Mouse (Mus musculus) midbrain, embryonic 10.5 days (tissue): ENCODE data around the gene Six2. TPM values are rescaled to one million over a fixed set of nuclear protein-coding genes. Genes with fewer than 3 reads are reported as not detected.
"Not testable (repeated sequence)": the region's sequence is repeated elsewhere in the genome, so short reads cannot be mapped to it uniquely, and the experiment has no call there.

Source experiments
- DNase-seq: peaks from one replicate; pipeline ENCODE4 v3.0.0-alpha.2; 2017; ENCODE audit warnings: low spot score
- H3K27ac ChIP-seq: fragments of 300-500 bp; sonication (generic); replicated peaks from 2 replicates; pipeline ENCODE4 v1.5.1; 2016; ENCODE audit warnings: mild to moderate bottlenecking
- H3K27me3 ChIP-seq: fragments of 300-500 bp; sonication (generic); 2 replicates; pipeline ENCODE4 v1.6.1; 2016; ENCODE audit warnings: low read depth, mild to moderate bottlenecking; ENCODE audit not compliant: poor library complexity, severe bottlenecking
- H3K36me3 ChIP-seq: fragments of 300-500 bp; sonication (generic); 2 replicates; pipeline ENCODE4 v1.6.1; 2016; ENCODE audit warnings: mild to moderate bottlenecking, moderate library complexity
- H3K4me1 ChIP-seq: fragments of 300-500 bp; sonication (generic); 2 replicates; pipeline ENCODE4 v1.6.1; 2016
- H3K4me3 ChIP-seq: fragments of 300-500 bp; sonication (generic); 2 replicates; pipeline ENCODE4 v1.5.1; 2016; ENCODE audit warnings: mild to moderate bottlenecking, moderate library complexity
- H3K9me3 ChIP-seq: fragments of 300-500 bp; sonication (generic); replicated peaks from 2 replicates; pipeline ENCODE4 v1.6.1; 2016; ENCODE audit warnings: mild to moderate bottlenecking
- WGBS: fragments of 180-500 bp; shearing (Covaris S2); methylation state at CpG from one replicate; pipeline ENCODE4 v1.1.7; 2016; 5-methylcytosine and 5-hydroxymethylcytosine counted together
- polyA plus RNA-seq: library from polyadenylated mRNA; unstranded; fragments of >200 nt; fragmentation: Nextera tagmentation; extraction: Ambion mirVana; gene quantifications from 2 replicates; pipeline ENCODE4 v1.2.1, GENCODE M21; 2016

The Six2 gene
- polyA plus RNA-seq, 1 experiment from 2014 or later = 1.6 TPM

GRCm38 (mm10) chr17:85688911-85689806 is 1.1 kb upstream of the Six2 start:
- Histone ChIP-seq H3K4me1 (peaks cover 55% of the 10 kb centered on the region), H3K4me3 (peak overlapping the region; percentile 52), H3K27me3 (peaks cover 100% of the 10 kb centered on the region), H3K9me3 (0 out of 2 replicates have a peak, but pooled peaks cover under 1% of the 10 kb centered on the region), H3K27ac (peak overlapping the region; percentile 42; the same call in 1 of the 2 replicates), H3K36me3 (no peaks in the 10 kb centered on the region)
- under 1% methylated on average over 35 of the region's 35 CpGs for WGBS
- DNase-seq = peak; percentile 71

GRCm38 (mm10) chr17:85687421-85688235 is 446 bp downstream of the Six2 start:
- DNase-seq = peak; percentile 72
- no peak overlapping the region; the same call in 1 of the 2 replicates for H3K27ac ChIP-seq
- H3K4me1 ChIP-seq = peaks cover 54% of the 10 kb centered on the region
- no peaks in the 10 kb centered on the region for H3K36me3 ChIP-seq
- peak overlapping the region; percentile 52 for H3K4me3 ChIP-seq
- no peaks in the 10 kb centered on the region for H3K9me3 ChIP-seq
- H3K27me3 ChIP-seq = peaks cover 100% of the 10 kb centered on the region
- under 1% methylated on average over 106 of the region's 109 CpGs for WGBS

GRCm38 (mm10) chr17:85686476-85687420 is 1.3 kb downstream of the Six2 start:
- H3K27ac ChIP-seq = no peak overlapping the region; the same call in 1 of the 2 replicates
- DNase-seq = peak; percentile 65

GRCm38 (mm10) chr17:85685689-85686281 is 2.3 kb downstream of the Six2 start:
- no peak overlapping the region for H3K27ac ChIP-seq
- H3K36me3 ChIP-seq = no peaks in the 10 kb centered on the region
- H3K4me1 ChIP-seq = peaks cover 41% of the 10 kb centered on the region
- H3K27me3 ChIP-seq = peaks cover 100% of the 10 kb centered on the region
- peak overlapping the region; percentile 31; the same call in 1 of the 2 replicates for H3K4me3 ChIP-seq
- H3K9me3 ChIP-seq = no peaks in the 10 kb centered on the region
- 2% methylated on average over 11 of the region's 11 CpGs for WGBS
- DNase-seq = no peak

More at GRCm38 (mm10) chr17:85686476-85687420, 1.3 kb downstream of the Six2 start:
- Histone ChIP-seq H3K9me3 (no peaks in the 10 kb centered on the region), H3K4me3 (peak overlapping the region; percentile 52), H3K27me3 (peaks cover 100% of the 10 kb centered on the region), H3K36me3 (no peaks in the 10 kb centered on the region), H3K4me1 (peaks cover 45% of the 10 kb centered on the region)
- 1% methylated on average over 42 of the region's 42 CpGs for WGBS

GRCm38 (mm10) chr17:85684841-85685688 is 3.0 kb downstream of the Six2 start:
- H3K4me1 ChIP-seq = peaks cover 44% of the 10 kb centered on the region
- no peak overlapping the region for H3K27ac ChIP-seq
- H3K4me3 ChIP-seq = peak overlapping the region; percentile 31
- DNase-seq = peak; percentile 68
- WGBS = under 1% methylated on average over 46 of the region's 46 CpGs
- peaks cover 100% of the 10 kb centered on the region for H3K27me3 ChIP-seq
- no peaks in the 10 kb centered on the region for H3K36me3 ChIP-seq
- H3K9me3 ChIP-seq = no peaks in the 10 kb centered on the region

- H3K27ac ChIP-seq, H3K36me3 ChIP-seq, H3K9me3 ChIP-seq, DNase-seq, H3K4me3 ChIP-seq: not testable (repeated sequence)
- H3K4me1 ChIP-seq = peaks cover 48% of the 10 kb centered on the region
- peaks cover 100% of the 10 kb centered on the region for H3K27me3 ChIP-seq
- 3% methylated on average over 6 of the region's 6 CpGs for WGBS
These were observed 3.6 kb downstream of the Six2 start for GRCm38 (mm10) chr17:85684436-85684835.

- Histone ChIP-seq H3K27me3 (peaks cover 100% of the 10 kb centered on the region), H3K27ac (no peak overlapping the region), H3K9me3 (no peaks in the 10 kb centered on the region), H3K36me3 (no peaks in the 10 kb centered on the region), H3K4me1 (peaks cover 44% of the 10 kb centered on the region), H3K4me3 (no peak overlapping the region)
- under 1% methylated on average over 17 of the region's 17 CpGs for WGBS
- DNase-seq = peak; percentile 40
These were observed 4.1 kb downstream of the Six2 start for GRCm38 (mm10) chr17:85683984-85684307.

GRCm38 (mm10) chr17:85683111-85683983 is 4.7 kb downstream of the Six2 start:
- DNase-seq = peak; percentile 41
- no peaks in the 10 kb centered on the region for H3K9me3 ChIP-seq
- H3K4me3 ChIP-seq = no peak overlapping the region
- WGBS = 3% methylated on average over 25 of the region's 25 CpGs
- no peaks in the 10 kb centered on the region for H3K36me3 ChIP-seq
- H3K27ac ChIP-seq = no peak overlapping the region
- H3K4me1 ChIP-seq = peaks cover 38% of the 10 kb centered on the region
- peaks cover 100% of the 10 kb centered on the region for H3K27me3 ChIP-seq

- peaks cover 100% of the 10 kb centered on the region for H3K27me3 ChIP-seq
- no peaks in the 10 kb centered on the region for H3K9me3 ChIP-seq
- WGBS = 4% methylated on average over 7 of the region's 7 CpGs
- H3K36me3 ChIP-seq = no peaks in the 10 kb centered on the region
- H3K27ac ChIP-seq = no peak overlapping the region
- peaks cover 28% of the 10 kb centered on the region for H3K4me1 ChIP-seq
- no peak overlapping the region for H3K4me3 ChIP-seq
- DNase-seq = peak; percentile 36
These were observed 5.8 kb downstream of the Six2 start for GRCm38 (mm10) chr17:85682181-85682710.

- Histone ChIP-seq H3K4me1 (peaks cover 23% of the 10 kb centered on the region), H3K36me3 (no peaks in the 10 kb centered on the region), H3K27me3 (peaks cover 100% of the 10 kb centered on the region), H3K9me3 (no peaks in the 10 kb centered on the region), H3K4me3 (no peak overlapping the region), H3K27ac (no peak overlapping the region)
- 8% methylated on average over 6 of the region's 6 CpGs for WGBS
- no peak for DNase-seq
These were observed 6.3 kb downstream of the Six2 start for GRCm38 (mm10) chr17:85681741-85682140.
